Mouse (Mus musculus) lung, embryonic 15.5 days (tissue): ENCODE measurements at regions not wholly inside any gene's neighbourhood (a gene's known extent, or its start where the extent isn't known, plus 50 kb on each side); places are given as distances from the start of the nearest gene placed in this dataset.

Experiments used
- ATAC-seq: fragments of 200-750 bp; cut with Nextera tagmentation; 2 replicates; pipeline ENCODE4 v1.8.0; 2017; ENCODE audit warnings: moderate number of reproducible peaks, borderline replicate concordance; ENCODE audit not compliant: low FRiP score, low TSS enrichment; ENCODE audit errors: extremely low read depth
- H3K27ac ChIP-seq: fragments of 300-500 bp; sonication (generic); 2 replicates; pipeline ENCODE4 v1.5.1; 2015; ENCODE audit warnings: moderate library complexity, mild to moderate bottlenecking, inconsistent platforms
- H3K27me3 ChIP-seq: fragments of 300-500 bp; sonication (generic); 2 replicates; pipeline ENCODE4 v1.6.1; 2015; ENCODE audit warnings: inconsistent platforms
- H3K36me3 ChIP-seq: fragments of 300-500 bp; sonication (generic); 2 replicates; pipeline ENCODE4 v1.6.1; 2015; ENCODE audit warnings: inconsistent platforms
- H3K4me1 ChIP-seq: fragments of 300-500 bp; sonication (generic); 2 replicates; pipeline ENCODE4 v1.6.1; 2015; ENCODE audit warnings: inconsistent platforms
- H3K4me2 ChIP-seq: fragments of 300-500 bp; sonication (generic); 2 replicates; pipeline ENCODE4 v1.6.1; 2015; ENCODE audit warnings: inconsistent platforms, mild to moderate bottlenecking, moderate library complexity
- H3K4me3 ChIP-seq: fragments of 300-500 bp; sonication (generic); 2 replicates; pipeline ENCODE4 v1.5.1; 2015; ENCODE audit warnings: mild to moderate bottlenecking, inconsistent platforms
- H3K9ac ChIP-seq: fragments of 300-500 bp; sonication (generic); 2 replicates; pipeline ENCODE4 v1.6.1; 2015; ENCODE audit warnings: inconsistent platforms
- H3K9me3 ChIP-seq: fragments of 300-500 bp; sonication (generic); 2 replicates; pipeline ENCODE4 v1.6.1; 2016; ENCODE audit warnings: inconsistent platforms
- WGBS: fragments of 180-500 bp; shearing (Covaris S2); methylation state at CpG from one replicate; pipeline ENCODE4 v1.1.7; 2015; 5-methylcytosine and 5-hydroxymethylcytosine counted together

GRCm38 (mm10) chr4:3049972-3050846 is 116.9 kb upstream of the Vmn1r2 start:
- no peaks in the 10 kb centered on the region for H3K36me3 ChIP-seq
- 44% methylated on average over 2 of the region's 2 CpGs for WGBS
- H3K4me1 ChIP-seq: no peaks in the 10 kb centered on the region
- H3K4me3 ChIP-seq: no peak overlapping the region
- peaks cover 32% of the 10 kb centered on the region for H3K9me3 ChIP-seq
- H3K27me3 ChIP-seq: no peaks in the 10 kb centered on the region
- no peak overlapping the region for H3K27ac ChIP-seq
- H3K9ac ChIP-seq: no peak overlapping the region
- peak; percentile 43 for ATAC-seq
- H3K4me2 ChIP-seq: no peak overlapping the region

DNA sequence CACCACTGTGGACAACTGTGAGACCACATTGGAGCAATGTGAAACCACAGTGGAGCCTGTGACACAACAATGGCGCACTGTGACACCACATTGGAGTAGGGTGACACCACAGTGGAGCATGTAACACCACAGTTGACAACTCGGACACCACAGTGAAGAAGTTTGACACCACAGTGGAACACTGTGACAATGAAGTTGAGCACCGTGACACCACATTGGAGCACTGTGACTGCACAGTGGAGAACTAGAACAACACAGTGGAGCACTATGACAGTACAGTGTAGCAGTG is 116.3 kb upstream of the Vmn1r2 start:
- H3K9ac ChIP-seq: no peak overlapping the region
- peaks cover 38% of the 10 kb centered on the region for H3K9me3 ChIP-seq
- H3K4me1 ChIP-seq: no peaks in the 10 kb centered on the region
- ATAC-seq: peak; percentile 9; the same call in 1 of the 2 replicates
- H3K27ac ChIP-seq: no peak overlapping the region
- H3K27me3 ChIP-seq: no peaks in the 10 kb centered on the region
- no peak overlapping the region for H3K4me3 ChIP-seq
- WGBS: 75% methylated on average over 3 of the region's 3 CpGs
- no peak overlapping the region for H3K4me2 ChIP-seq
- no peaks in the 10 kb centered on the region for H3K36me3 ChIP-seq

GRCm38 (mm10) chr4:3051212-3051611 is 115.9 kb upstream of the Vmn1r2 start:
- 0 out of 2 replicates have a peak, but pooled peaks have one; percentile 4 for ATAC-seq
- no peak overlapping the region for H3K27ac ChIP-seq
- no peaks in the 10 kb centered on the region for H3K4me1 ChIP-seq
- no peak overlapping the region for H3K4me2 ChIP-seq
- H3K27me3 ChIP-seq: no peaks in the 10 kb centered on the region
- no peaks in the 10 kb centered on the region for H3K36me3 ChIP-seq
- H3K9ac ChIP-seq: no peak overlapping the region
- no peak overlapping the region for H3K4me3 ChIP-seq
- 61% methylated on average over 5 of the region's 5 CpGs for WGBS
- peaks cover 42% of the 10 kb centered on the region for H3K9me3 ChIP-seq

GRCm38 (mm10) chr4:3052314-3053059 is 114.6 kb upstream of the Vmn1r2 start:
- no peak overlapping the region for H3K9ac ChIP-seq
- H3K36me3 ChIP-seq: no peaks in the 10 kb centered on the region
- 0 out of 2 replicates have a peak, but pooled peaks have one; percentile 8 for ATAC-seq
- peaks cover 43% of the 10 kb centered on the region for H3K9me3 ChIP-seq
- H3K27ac ChIP-seq: no peak overlapping the region
- no peak overlapping the region for H3K4me2 ChIP-seq
- WGBS: 81% methylated on average over 4 of the region's 4 CpGs
- no peaks in the 10 kb centered on the region for H3K27me3 ChIP-seq
- no peak overlapping the region for H3K4me3 ChIP-seq
- H3K4me1 ChIP-seq: no peaks in the 10 kb centered on the region

DNA sequence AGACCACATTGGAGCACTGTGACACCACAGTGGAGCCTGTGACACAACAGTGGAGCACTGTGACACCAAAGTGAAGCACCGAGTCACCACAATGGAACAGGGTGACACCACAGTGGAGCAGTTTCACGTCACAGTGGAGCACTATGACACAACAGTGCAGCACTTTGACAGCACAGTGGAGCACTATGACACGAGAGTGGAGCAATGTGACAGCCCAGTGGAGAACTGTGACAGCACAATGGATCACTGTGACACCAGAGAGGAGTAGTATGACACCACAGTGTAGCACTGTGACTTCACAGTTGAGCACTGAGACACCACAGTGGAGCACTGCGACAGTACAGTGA is 114.1 kb upstream of the Vmn1r2 start:
- no peak for ATAC-seq
- peaks cover 43% of the 10 kb centered on the region for H3K9me3 ChIP-seq
- WGBS: 52% methylated on average over 4 of the region's 4 CpGs
- H3K27me3 ChIP-seq: no peaks in the 10 kb centered on the region
- no peaks in the 10 kb centered on the region for H3K4me1 ChIP-seq
- H3K27ac ChIP-seq: no peak overlapping the region
- H3K9ac ChIP-seq: no peak overlapping the region
- H3K36me3 ChIP-seq: no peaks in the 10 kb centered on the region
- H3K4me2 ChIP-seq: no peak overlapping the region
- H3K4me3 ChIP-seq: no peak overlapping the region

GRCm38 (mm10) chr4:3053496-3054216 is 113.5 kb upstream of the Vmn1r2 start:
- Histone ChIP-seq H3K4me3 (no peak overlapping the region), H3K27ac (no peak overlapping the region), H3K9ac (no peak overlapping the region), H3K4me1 (no peaks in the 10 kb centered on the region), H3K9me3 (peaks cover 48% of the 10 kb centered on the region), H3K27me3 (no peaks in the 10 kb centered on the region), H3K4me2 (no peak overlapping the region), H3K36me3 (no peaks in the 10 kb centered on the region)
- ATAC-seq: no peak
- 84% methylated on average over 2 of the region's 2 CpGs for WGBS

GRCm38 (mm10) chr4:3054886-3055285 is 112.2 kb upstream of the Vmn1r2 start:
- Histone ChIP-seq H3K27ac (no peak overlapping the region), H3K9ac (no peak overlapping the region), H3K9me3 (peaks cover 48% of the 10 kb centered on the region), H3K4me1 (no peaks in the 10 kb centered on the region), H3K4me3 (no peak overlapping the region), H3K27me3 (no peaks in the 10 kb centered on the region), H3K36me3 (no peaks in the 10 kb centered on the region), H3K4me2 (no peak overlapping the region)
- ATAC-seq: no peak

DNA sequence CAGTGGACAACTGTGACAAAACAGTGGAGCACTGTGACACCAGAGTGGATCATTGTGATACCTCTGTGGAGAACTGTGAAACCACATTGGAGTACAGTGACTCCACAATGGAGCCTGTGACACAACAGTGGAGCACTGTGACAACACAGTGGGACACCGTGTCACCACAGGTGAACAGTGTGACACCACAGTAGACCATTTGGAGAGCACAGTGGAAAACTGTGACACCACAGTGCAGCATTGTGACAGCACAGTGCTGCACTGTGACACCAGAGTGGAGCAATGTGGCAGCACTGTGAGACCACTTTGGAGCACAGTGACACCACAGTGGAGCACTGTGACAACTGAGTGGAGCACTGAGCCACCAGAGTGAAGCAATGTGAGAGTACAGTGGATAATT is 111.7 kb upstream of the Vmn1r2 start:
- no peaks in the 10 kb centered on the region for H3K36me3 ChIP-seq
- no peaks in the 10 kb centered on the region for H3K4me1 ChIP-seq
- no peaks in the 10 kb centered on the region for H3K27me3 ChIP-seq
- no peak overlapping the region for H3K9ac ChIP-seq
- 77% methylated on average over 1 of the region's 1 CpGs for WGBS
- H3K4me3 ChIP-seq: no peak overlapping the region
- H3K27ac ChIP-seq: no peak overlapping the region
- peaks cover 43% of the 10 kb centered on the region for H3K9me3 ChIP-seq
- no peak for ATAC-seq
- no peak overlapping the region for H3K4me2 ChIP-seq

DNA sequence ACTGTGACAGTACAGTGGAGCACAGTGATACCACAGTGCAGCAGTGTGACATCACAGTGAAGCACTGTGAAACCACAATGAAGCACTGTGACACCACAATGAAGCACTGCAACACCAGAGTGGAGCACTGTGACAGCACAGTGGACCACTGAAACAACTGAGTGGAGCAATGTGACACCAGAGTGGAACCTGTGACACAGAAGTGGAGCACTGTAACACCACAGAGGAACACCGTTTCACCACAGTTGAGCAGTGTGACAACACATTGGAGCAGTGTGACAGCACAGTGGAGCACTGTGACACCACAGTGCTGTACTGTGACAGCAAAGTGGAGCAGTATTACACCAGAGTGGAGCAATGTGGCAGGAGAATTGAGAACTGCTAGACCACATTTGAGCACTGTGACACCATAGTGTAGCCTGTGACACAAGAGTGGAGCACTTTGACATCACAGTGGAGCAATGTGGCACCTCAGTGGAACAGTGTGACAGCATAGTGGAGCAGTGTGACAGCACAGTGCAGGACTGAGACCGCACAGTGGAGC is 107.5 kb upstream of the Vmn1r2 start:
- no peak overlapping the region for H3K4me3 ChIP-seq
- no peaks in the 10 kb centered on the region for H3K27me3 ChIP-seq
- no peak overlapping the region for H3K9ac ChIP-seq
- no peaks in the 10 kb centered on the region for H3K36me3 ChIP-seq
- ATAC-seq: no peak
- no peaks in the 10 kb centered on the region for H3K4me1 ChIP-seq
- H3K9me3 ChIP-seq: peaks cover 25% of the 10 kb centered on the region
- H3K27ac ChIP-seq: no peak overlapping the region
- H3K4me2 ChIP-seq: no peak overlapping the region
- 45% methylated on average over 2 of the region's 2 CpGs for WGBS

- H3K9me3 ChIP-seq: peaks cover 17% of the 10 kb centered on the region; the same call in 1 of the 2 replicates
- ATAC-seq: no peak
- no peaks in the 10 kb centered on the region for H3K4me1 ChIP-seq
- H3K27ac ChIP-seq: no peak overlapping the region
- no peak overlapping the region for H3K4me2 ChIP-seq
- 65% methylated on average over 2 of the region's 2 CpGs for WGBS
- no peaks in the 10 kb centered on the region for H3K27me3 ChIP-seq
- H3K9ac ChIP-seq: no peak overlapping the region
- no peaks in the 10 kb centered on the region for H3K36me3 ChIP-seq
- no peak overlapping the region for H3K4me3 ChIP-seq
Observed at GRCm38 (mm10) chr4:3062027-3062605, 105.0 kb upstream of the Vmn1r2 start.

DNA sequence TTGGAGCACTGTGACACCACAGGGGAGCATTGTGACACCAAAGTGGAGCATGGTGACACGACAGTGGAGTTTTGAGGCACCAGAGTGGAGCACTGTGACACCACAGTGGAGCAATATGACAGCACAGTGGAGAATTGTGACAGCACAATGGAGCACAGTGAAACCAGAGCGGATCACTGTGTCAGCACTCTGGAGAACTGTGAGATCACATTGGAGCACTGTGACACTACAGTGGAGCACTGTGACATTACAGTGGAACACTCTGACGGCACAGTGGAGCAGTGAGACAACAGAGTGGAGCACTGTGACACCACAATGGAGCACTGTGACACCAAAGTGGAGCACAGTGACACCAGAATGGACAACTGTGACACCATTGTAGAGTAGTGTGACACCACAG is 103.2 kb upstream of the Vmn1r2 start:
- no peaks in the 10 kb centered on the region for H3K36me3 ChIP-seq
- peaks cover 20% of the 10 kb centered on the region; the same call in 1 of the 2 replicates for H3K9me3 ChIP-seq
- H3K9ac ChIP-seq: no peak overlapping the region
- H3K4me2 ChIP-seq: no peak overlapping the region
- no peaks in the 10 kb centered on the region for H3K4me1 ChIP-seq
- H3K27me3 ChIP-seq: no peaks in the 10 kb centered on the region
- no peak overlapping the region for H3K4me3 ChIP-seq
- no peak overlapping the region for H3K27ac ChIP-seq
- no peak for ATAC-seq
- 47% methylated on average over 3 of the region's 3 CpGs for WGBS
